Mouse (Mus musculus): ENCODE data around the gene Rc3h2. TPM values are rescaled to one million over a fixed set of nuclear protein-coding genes. Genes with fewer than 3 reads are reported as not detected.

Gene Rc3h2
- polyA plus RNA-seq, 1 experiment from 2014 or later = 19.1 TPM

DNA sequence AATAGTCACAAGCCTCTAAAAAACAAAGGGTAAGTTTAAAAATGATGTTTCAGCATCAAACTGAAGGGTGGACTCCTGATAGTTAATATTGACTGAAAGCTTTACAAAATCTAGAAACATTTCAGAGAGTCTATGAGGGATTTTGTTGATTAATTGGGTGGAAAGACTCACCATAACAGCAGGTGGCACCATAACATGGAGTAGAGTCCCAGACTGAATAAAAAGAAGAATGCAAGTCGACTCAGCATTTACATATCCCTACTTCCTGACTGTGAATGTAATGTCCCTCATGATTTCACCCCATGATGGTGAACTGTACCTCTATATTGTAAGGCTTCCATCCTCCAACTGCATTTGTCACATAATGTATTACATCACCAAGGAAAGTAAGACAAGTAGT lies 27.2 kb downstream of the Rc3h2 start:
- H3K4me1 ChIP-seq = no peaks in the 10 kb centered on the region
- no peak overlapping the region for H3K4me2 ChIP-seq
- no peaks in the 10 kb centered on the region for H3K9me3 ChIP-seq
- ATAC-seq (ENCODE audit: insufficient number of reproducible peaks, insufficient read depth, low FRiP score, low TSS enrichment, low read depth) = no peak
- H3K4me3 ChIP-seq = no peak overlapping the region
- H3K36me3 ChIP-seq = peaks cover 54% of the 10 kb centered on the region
- no peak overlapping the region for H3K9ac ChIP-seq
- H3K27ac ChIP-seq = no peak overlapping the region
- no peaks in the 10 kb centered on the region for H3K27me3 ChIP-seq
- WGBS = 69% methylated on average over 1 of the region's 1 CpGs

DNA sequence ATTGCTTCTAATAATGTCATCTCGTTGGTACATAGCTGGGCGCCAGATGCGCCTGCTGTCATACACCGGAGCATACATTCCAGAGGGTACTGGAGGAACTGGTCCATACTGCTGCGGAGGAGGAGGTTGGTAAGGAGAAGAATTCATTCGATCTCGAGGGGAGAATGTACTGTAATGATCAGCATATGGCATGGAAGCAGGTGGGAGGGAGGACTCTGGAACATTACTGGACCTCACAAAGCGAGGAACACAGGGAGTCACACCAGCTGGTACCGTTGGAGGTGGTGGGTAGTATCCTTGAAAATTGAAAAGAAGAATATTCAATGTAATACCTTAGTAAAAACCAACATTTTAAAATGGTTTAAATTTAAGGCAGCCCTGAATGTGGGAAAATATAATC lies 39.8 kb downstream of the Rc3h2 start:
- peaks cover 38% of the 10 kb centered on the region for H3K36me3 ChIP-seq
- ATAC-seq (ENCODE audit: insufficient number of reproducible peaks, insufficient read depth, low FRiP score, low TSS enrichment, low read depth) = no peak
- WGBS = 93% methylated on average over 9 of the region's 9 CpGs

DNA sequence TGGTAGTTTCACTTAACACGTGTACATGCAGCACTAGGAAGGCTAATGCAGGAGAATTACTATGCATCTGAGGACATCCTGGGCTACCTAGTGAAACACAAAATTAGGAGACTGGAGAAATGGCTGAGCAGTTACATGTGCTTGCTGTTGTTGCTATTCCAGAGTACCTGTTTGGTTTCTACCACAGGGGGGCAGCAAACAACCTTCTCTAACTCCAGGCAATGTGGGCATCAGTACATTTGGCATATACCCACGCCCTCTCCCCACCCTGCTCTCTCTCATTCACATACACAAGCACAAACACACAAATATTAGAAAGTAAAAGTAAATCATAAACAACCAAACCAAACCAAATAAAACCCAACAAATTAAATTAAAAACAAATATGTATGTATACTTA lies 42.5 kb downstream of the Rc3h2 start:
- Histone ChIP-seq H3K4me1 (no peaks in the 10 kb centered on the region), H3K4me2 (no peak overlapping the region), H3K9me3 (no peaks in the 10 kb centered on the region), H3K36me3 (peaks cover 50% of the 10 kb centered on the region), H3K27ac (no peak overlapping the region), H3K4me3 (no peak overlapping the region), H3K27me3 (no peaks in the 10 kb centered on the region), H3K9ac (no peak overlapping the region)
- no peak for ATAC-seq (ENCODE audit: insufficient number of reproducible peaks, insufficient read depth, low FRiP score, low TSS enrichment, low read depth)
- 65% methylated on average over 2 of the region's 2 CpGs for WGBS

More for the DNA sequence above, 39.8 kb downstream of the Rc3h2 start:
- H3K4me1 ChIP-seq = no peaks in the 10 kb centered on the region
- H3K4me2 ChIP-seq = no peak overlapping the region
- H3K4me3 ChIP-seq = no peak overlapping the region
- H3K27me3 ChIP-seq = no peaks in the 10 kb centered on the region
- H3K27ac ChIP-seq = no peak overlapping the region
- no peaks in the 10 kb centered on the region for H3K9me3 ChIP-seq
- no peak overlapping the region for H3K9ac ChIP-seq

DNA sequence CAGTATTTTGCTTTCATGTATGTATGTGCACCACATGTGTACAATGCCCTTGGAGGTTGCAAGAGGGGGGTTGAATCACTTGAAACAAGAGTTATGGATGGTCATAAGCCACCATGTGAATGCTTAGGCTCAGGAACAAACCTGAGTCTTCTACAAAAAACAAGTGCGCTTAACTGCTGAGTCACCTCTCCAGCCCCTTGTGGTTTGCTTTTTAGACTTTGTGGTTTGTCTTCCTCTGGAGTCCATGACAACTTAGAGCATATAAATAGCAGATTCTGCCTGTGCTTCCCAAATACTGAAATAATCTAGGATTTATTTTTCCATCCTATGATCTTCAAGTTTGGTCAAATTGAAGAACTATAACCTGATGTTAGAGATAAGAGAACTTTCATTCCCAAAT lies 46.7 kb downstream of the Rc3h2 start:
- WGBS = 97% methylated on average over 1 of the region's 1 CpGs
- Histone ChIP-seq H3K9me3 (no peaks in the 10 kb centered on the region), H3K36me3 (peaks cover 35% of the 10 kb centered on the region), H3K9ac (no peak overlapping the region), H3K4me1 (no peaks in the 10 kb centered on the region), H3K4me3 (no peak overlapping the region), H3K27ac (no peak overlapping the region), H3K4me2 (no peak overlapping the region), H3K27me3 (no peaks in the 10 kb centered on the region)
- ATAC-seq (ENCODE audit: insufficient number of reproducible peaks, insufficient read depth, low FRiP score, low TSS enrichment, low read depth) = no peak

DNA sequence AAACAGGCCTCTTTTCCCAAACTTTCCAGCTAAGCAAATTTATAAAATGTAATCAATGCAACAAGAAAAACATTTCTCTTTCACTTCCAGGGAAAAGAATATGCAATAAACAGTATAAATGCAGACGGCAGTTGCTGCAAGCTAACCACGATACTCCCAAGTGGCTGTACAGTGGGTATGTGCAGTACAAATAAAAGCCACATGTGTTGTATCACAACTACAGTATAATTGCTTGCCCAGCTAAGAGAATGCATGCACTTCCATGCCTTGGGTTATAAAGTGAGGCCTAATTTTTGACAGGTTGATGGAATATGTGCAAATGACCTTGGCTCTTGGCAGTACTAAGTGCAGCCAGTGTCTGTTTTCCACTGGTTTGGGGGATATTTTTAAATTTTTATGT lies 52.1 kb downstream of the Rc3h2 start:
- 36% methylated on average over 2 of the region's 2 CpGs for WGBS
- peaks cover 13% of the 10 kb centered on the region for H3K36me3 ChIP-seq
- no peak overlapping the region for H3K9ac ChIP-seq
- H3K4me1 ChIP-seq = no peaks in the 10 kb centered on the region
- no peak overlapping the region for H3K4me2 ChIP-seq
- no peak overlapping the region for H3K4me3 ChIP-seq
- H3K27me3 ChIP-seq = no peaks in the 10 kb centered on the region
- no peaks in the 10 kb centered on the region for H3K9me3 ChIP-seq
- no peak overlapping the region for H3K27ac ChIP-seq
- no peak for ATAC-seq (ENCODE audit: insufficient number of reproducible peaks, insufficient read depth, low FRiP score, low TSS enrichment, low read depth)

DNA sequence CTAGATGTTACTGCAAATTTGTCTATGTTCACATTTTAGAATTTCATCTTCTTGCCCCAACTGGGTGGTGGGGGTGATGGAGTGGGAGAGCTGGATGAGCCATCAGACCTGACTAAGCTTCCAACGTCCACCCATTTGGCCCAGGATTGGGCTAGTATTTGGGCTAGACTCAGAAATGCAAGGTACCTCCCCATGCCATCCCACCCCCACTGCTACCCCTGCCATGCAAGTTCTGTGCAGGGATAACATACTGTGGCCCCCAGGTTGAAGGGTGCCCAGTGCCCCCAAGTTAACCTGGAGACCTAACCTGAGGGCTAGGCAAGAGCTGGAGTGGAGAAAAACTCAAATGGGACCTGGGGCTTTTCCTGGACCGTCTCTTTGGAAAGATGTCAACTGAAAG lies 62.8 kb downstream of the Rc3h2 start:
- H3K4me3 ChIP-seq = 0 out of 2 replicates have a peak overlapping the region, but pooled peaks have one; percentile 70
- no peaks in the 10 kb centered on the region for H3K27me3 ChIP-seq
- no peaks in the 10 kb centered on the region for H3K9me3 ChIP-seq
- no peak overlapping the region for H3K27ac ChIP-seq
- no peak for ATAC-seq (ENCODE audit: insufficient number of reproducible peaks, insufficient read depth, low FRiP score, low TSS enrichment, low read depth)
- WGBS = 88% methylated on average over 2 of the region's 2 CpGs
- peaks cover 21% of the 10 kb centered on the region for H3K36me3 ChIP-seq
- H3K4me2 ChIP-seq = peak overlapping the region; percentile 72
- H3K9ac ChIP-seq = no peak overlapping the region
- H3K4me1 ChIP-seq = peaks cover 11% of the 10 kb centered on the region

DNA sequence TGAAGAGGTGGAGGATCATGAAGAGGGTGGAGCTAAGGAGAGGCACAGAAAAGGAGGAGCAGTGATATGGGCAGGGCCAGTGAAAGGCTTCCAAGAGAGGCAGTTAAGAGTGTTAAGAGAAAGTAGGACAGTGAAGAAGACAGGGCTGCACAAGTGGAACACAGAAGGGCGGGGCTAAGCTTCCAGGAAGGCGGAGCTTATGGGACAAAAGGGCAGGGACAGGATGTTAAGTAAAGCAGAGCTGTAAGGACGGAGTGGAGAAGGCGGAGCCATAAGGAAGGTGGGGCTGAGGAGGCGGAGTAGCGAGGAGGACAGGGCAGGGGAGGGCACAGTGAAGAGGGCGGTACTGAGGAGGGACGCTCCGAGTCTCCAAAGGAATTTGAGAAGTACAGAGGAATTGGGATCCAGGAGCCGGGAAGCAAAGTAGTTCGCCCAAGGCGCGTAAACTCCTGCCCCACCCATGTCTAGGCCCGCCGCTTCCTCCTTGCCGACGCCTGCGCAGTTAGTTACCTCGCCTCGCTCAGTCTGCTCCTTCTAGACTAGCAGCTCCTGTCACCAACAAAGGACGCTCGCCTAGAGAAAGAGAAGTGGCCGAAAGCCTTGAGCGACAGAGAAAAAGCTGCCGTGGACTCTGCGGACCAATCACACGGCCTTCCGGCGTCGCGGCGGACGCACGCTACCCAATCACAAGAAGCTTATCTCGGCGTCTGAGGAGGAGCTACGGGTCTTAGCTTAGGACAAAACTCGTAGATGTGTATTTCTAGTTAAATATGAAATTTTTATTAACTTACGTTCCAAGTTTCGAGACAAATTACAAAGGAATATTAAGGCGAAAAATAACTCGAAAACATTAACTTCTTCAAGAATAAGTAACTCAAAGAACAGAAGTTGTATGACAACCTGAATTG lies 63.8 kb downstream of the Rc3h2 start, which contains the start of gene Pdcl:
Gene Pdcl, minus strand, starts transcription at position 700 of the 908 bp plus-strand sequence.
- Histone ChIP-seq H3K36me3 (peaks cover 31% of the 10 kb centered on the region), H3K4me2 (peak within 1 kb of the TSS; percentile 72), H3K9me3 (no peaks in the 10 kb centered on the region), H3K4me3 (peak within 1 kb of the TSS; percentile 70), H3K27me3 (no peaks in the 10 kb centered on the region), H3K27ac (peak within 1 kb of the TSS; percentile 97), H3K9ac (peak within 1 kb of the TSS; percentile 87), H3K4me1 (peaks cover 11% of the 10 kb centered on the region)
- ATAC-seq (ENCODE audit: insufficient number of reproducible peaks, insufficient read depth, low FRiP score, low TSS enrichment, low read depth) = peak; percentile 99
- WGBS = under 1% methylated on average over 42 of the region's 42 CpGs

DNA sequence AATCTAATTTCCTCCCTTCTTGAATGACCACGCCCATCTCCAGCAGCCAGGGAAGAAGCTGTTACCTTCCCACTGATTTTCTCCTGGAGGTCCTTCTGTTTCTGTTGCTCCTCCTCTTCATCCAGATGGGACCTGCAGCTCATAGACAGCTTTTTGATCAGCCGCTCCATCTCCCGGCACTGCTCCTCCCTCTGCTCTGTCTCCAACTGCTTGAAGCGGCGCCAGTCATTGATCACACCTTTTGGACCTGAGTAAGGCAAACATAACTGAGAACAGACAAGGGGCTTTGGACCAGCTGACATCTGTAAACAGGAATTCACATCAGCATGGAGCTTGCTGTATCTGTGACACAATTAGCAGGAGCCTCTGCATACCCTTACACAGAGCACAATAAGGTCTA lies 67.1 kb downstream of the Rc3h2 start:
- Histone ChIP-seq H3K36me3 (peaks cover 62% of the 10 kb centered on the region), H3K27ac (no peak overlapping the region), H3K9ac (no peak overlapping the region), H3K9me3 (no peaks in the 10 kb centered on the region), H3K27me3 (no peaks in the 10 kb centered on the region), H3K4me3 (no peak overlapping the region), H3K4me1 (peaks cover 11% of the 10 kb centered on the region), H3K4me2 (no peak overlapping the region)
- 97% methylated on average over 5 of the region's 5 CpGs for WGBS
- no peak for ATAC-seq (ENCODE audit: insufficient number of reproducible peaks, insufficient read depth, low FRiP score, low TSS enrichment, low read depth)

DNA sequence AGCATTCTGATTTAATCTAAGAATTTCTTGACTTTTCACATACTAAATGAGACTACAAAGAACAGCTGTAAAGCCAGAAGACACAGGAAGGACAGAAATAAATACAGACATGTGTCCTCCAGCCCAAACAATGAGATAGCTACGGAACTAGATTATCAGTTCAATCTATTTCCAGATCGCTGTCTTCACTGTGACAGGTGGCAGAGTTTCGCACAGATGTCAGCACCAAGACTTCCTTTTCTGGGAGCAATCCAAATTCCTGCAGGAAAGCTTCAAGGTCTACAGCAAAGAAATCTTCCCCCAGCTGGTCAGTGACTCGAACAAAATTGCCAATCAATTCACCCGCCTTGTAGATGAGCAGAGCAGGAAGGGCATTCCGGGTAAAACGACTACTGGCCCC lies 71.0 kb downstream of the Rc3h2 start:
- H3K4me3 ChIP-seq = no peak overlapping the region
- no peak overlapping the region for H3K27ac ChIP-seq
- no peak for ATAC-seq (ENCODE audit: insufficient number of reproducible peaks, insufficient read depth, low FRiP score, low TSS enrichment, low read depth)
- no peaks in the 10 kb centered on the region for H3K9me3 ChIP-seq
- H3K36me3 ChIP-seq = peaks cover 68% of the 10 kb centered on the region
- H3K9ac ChIP-seq = no peak overlapping the region
- no peaks in the 10 kb centered on the region for H3K4me1 ChIP-seq
- 87% methylated on average over 7 of the region's 7 CpGs for WGBS
- no peaks in the 10 kb centered on the region for H3K27me3 ChIP-seq
- no peak overlapping the region for H3K4me2 ChIP-seq

DNA sequence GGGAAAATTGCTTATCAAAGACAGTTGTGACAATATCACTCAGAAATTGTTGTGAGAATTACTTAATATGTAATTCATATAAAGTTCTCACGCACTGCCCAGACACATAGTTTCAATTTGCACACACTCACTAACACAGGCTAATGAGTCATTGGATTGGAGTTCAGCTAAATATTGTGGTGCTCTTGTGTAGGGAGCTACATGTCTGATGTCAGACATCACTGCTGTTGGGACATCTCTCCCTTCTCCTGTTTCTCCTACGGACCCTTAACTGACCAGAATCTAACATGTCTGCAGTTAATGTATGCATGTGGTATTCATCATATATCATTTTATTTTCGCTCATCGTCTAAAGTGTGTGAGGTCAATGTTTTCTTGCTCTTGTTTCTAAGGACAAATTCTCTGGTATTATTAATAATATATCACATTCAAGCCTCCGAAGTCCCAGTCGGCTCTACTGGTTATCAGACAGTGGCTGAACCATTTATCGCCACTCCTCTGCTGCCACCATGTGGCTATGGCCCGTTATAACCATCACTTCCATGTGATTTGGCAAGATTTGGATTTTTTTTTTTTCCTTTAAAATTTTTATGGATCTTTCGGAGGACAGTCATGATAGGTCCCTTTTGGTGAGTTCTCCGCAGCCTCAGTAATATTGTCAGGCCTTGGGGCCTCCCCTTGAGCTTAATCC lies 84.1 kb downstream of the Rc3h2 start:
- Histone ChIP-seq H3K9me3 (no peaks in the 10 kb centered on the region), H3K27ac (no peak overlapping the region), H3K4me2 (no peak overlapping the region), H3K27me3 (no peaks in the 10 kb centered on the region), H3K36me3 (no peaks in the 10 kb centered on the region), H3K4me3 (no peak overlapping the region), H3K4me1 (no peaks in the 10 kb centered on the region), H3K9ac (no peak overlapping the region)
- 63% methylated on average over 10 of the region's 10 CpGs for WGBS
- ATAC-seq (ENCODE audit: insufficient number of reproducible peaks, insufficient read depth, low FRiP score, low TSS enrichment, low read depth) = no peak

DNA sequence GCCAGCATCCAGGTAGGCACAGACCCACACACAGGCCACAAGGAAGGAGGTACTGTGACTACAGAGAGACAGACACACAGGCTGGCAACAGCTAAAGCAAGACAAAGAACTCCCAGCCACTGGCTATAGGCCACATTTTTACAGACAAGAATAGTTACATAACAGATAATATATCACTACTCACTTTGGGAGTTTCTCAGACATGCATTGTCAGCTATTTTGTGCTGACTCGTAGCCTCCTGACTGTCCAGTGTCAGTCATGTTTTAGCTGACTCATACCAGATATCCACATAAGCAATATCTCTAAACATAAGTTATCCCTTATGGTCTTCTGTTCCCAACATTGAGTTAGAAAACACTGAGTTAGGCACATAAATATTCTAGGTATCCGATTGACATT lies 89.4 kb downstream of the Rc3h2 start:
- no peaks in the 10 kb centered on the region for H3K36me3 ChIP-seq
- H3K4me2 ChIP-seq = no peak overlapping the region
- H3K27me3 ChIP-seq = no peaks in the 10 kb centered on the region
- no peak overlapping the region for H3K4me3 ChIP-seq
- H3K9ac ChIP-seq = no peak overlapping the region
- ATAC-seq (ENCODE audit: insufficient number of reproducible peaks, insufficient read depth, low FRiP score, low TSS enrichment, low read depth) = no peak
- WGBS = 83% methylated on average over 2 of the region's 2 CpGs
- no peaks in the 10 kb centered on the region for H3K4me1 ChIP-seq
- no peaks in the 10 kb centered on the region for H3K9me3 ChIP-seq
- no peak overlapping the region for H3K27ac ChIP-seq

DNA sequence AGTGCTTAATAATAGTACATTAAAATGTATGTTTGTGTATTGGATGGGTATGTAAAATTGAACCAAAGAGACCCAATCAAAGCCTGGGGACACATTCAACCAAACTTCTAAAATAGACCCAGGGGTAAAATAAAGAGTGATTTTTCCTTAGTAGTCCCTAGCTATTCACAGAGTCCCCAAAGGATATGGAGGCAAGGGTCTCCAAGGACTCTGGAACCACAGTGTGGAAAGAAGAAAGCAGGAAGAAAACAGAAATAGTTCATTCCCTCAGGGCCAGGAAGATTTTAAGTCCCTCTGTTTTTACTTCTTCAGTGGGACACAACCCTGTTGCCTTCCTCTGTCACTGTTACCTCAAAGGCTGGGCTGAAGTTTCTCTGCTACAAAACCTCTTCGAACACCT lies 96.5 kb downstream of the Rc3h2 start, which contains the start of gene Olfr368:
Gene Olfr368, plus strand, starts transcription at position 301 of the 400 bp plus-strand sequence.
- no peaks in the 10 kb centered on the region for H3K9me3 ChIP-seq
- no peak within 1 kb of the TSS for H3K27ac ChIP-seq
- H3K4me3 ChIP-seq = no peak within 1 kb of the TSS
- H3K4me2 ChIP-seq = no peak within 1 kb of the TSS
- 76% methylated on average over 1 of the region's 1 CpGs for WGBS
- H3K27me3 ChIP-seq = no peaks in the 10 kb centered on the region
- no peaks in the 10 kb centered on the region for H3K36me3 ChIP-seq
- H3K4me1 ChIP-seq = no peaks in the 10 kb centered on the region
- H3K9ac ChIP-seq = no peak within 1 kb of the TSS
- ATAC-seq (ENCODE audit: insufficient number of reproducible peaks, insufficient read depth, low FRiP score, low TSS enrichment, low read depth) = no peak

All from embryonic facial prominence, embryonic 13.5 days (tissue).